Mouse (Mus musculus): ENCODE measurements around the gene Sv2b. TPM values are rescaled to one million over a fixed set of nuclear protein-coding genes. Genes with fewer than 3 reads are reported as not detected.

Gene Sv2b
- polyA plus RNA-seq, 1 experiment from 2014 or later: not detected

DNA sequence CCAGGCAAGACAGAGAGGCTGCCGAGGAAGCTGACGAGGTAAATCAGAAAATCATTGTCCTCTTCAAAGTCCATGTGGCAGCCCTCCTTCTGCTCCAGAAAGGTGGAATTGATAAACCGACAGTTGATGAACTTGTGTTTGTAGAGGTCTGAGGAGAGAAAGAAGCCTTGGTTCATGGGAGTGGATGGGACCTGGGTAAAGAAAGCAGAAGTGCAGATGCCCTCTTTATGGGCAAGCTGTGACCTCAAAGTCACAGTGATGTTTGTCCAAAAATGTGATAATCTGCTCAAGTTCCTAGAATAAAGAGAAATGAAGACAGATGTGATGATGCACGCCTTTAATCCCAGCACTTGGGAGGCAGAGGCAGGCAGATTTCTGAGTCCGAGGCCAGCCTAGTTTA lies 185.0 kb downstream of the Sv2b start:
- H3K27ac ChIP-seq: no peak overlapping the region
- no peaks in the 10 kb centered on the region for H3K36me3 ChIP-seq (ENCODE audit: inconsistent target)
- 69% methylated on average over 5 of the region's 5 CpGs for WGBS (ENCODE audit: missing documents)
- no peak overlapping the region for H3K4me3 ChIP-seq (ENCODE audit: inconsistent target)
- H3K79me2 ChIP-seq (ENCODE audit: inconsistent target): no peaks in the 10 kb centered on the region

DNA sequence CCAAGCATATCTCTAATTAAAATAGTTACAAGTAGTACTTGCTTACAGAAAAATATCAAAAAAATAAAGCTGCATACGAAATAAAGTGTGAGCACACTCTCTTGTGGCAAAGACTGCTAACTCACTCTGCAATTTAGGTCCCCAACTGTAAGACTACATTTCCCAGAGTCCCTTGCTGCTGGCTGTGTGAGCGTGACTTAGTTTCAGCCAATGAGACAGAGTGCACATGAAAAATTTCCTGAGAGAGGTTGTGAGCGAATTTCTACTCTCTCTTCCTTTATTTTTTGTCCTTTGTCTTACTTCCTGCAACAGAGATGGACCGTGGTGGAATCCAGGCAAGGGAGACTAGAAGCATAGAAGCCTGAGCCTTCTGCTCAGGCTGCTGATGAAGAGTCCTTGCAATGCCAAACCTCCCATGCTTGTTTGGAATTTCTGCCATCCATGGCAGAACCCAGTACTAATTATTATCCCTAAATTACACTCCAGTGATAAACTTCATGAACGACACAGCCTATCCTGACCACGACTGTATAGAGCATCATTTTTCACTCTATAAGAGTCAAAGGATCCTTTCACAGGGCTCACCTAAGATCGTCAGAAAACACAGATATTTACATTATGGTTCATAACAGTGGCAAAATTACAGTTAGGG lies 190.9 kb downstream of the Sv2b start:
- 28% methylated on average over 7 of the region's 7 CpGs for WGBS (ENCODE audit: missing documents)
- Histone ChIP-seq H3K4me3 (ENCODE audit: inconsistent target) (no peak overlapping the region), H3K36me3 (ENCODE audit: inconsistent target) (no peaks in the 10 kb centered on the region), H3K27ac (no peak overlapping the region), H3K79me2 (ENCODE audit: inconsistent target) (no peaks in the 10 kb centered on the region)

DNA sequence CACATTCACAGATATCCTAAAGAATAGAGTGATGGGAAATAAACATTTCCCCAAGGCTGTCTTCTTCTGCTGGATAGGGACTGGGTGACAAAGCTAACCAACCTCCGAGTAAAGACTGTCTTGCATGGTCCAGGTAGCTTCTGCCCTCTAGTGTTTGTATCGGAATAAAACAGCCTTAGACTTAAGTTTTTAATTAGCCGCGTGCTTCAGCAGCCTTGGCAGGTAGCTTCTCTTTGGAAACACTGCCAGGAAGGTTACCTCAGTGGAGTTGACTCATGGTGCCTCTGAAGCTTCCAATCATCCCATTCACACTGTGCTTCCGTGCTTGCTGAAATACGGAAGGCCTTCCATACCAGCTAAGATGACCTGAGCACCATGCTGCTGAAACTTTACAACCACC lies 198.4 kb downstream of the Sv2b start:
- WGBS (ENCODE audit: missing documents): 10% methylated on average over 6 of the region's 6 CpGs
- Histone ChIP-seq H3K36me3 (ENCODE audit: inconsistent target) (no peaks in the 10 kb centered on the region), H3K27ac (no peak overlapping the region)

DNA sequence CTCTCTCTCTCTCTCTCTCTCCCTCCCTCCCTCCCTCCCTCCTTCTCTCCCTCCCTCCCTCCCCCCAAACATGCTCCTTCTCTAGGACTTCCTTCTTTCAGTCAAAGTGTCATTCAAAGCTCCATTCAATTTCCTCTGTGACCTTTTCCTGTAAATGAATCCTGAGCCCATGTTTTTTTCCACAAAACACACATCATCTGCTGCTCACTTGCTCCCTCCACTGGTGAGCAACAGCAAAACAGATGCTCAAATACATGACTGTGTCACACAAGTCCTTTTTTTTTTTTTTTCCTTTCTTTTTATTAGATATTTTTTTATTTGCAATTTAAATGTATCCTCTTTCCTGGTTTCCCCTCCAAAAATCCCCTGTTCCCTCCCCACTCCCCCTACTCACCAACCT lies 201.6 kb downstream of the Sv2b start:
- H3K4me3 ChIP-seq (ENCODE audit: inconsistent target): no peak overlapping the region
- no peaks in the 10 kb centered on the region for H3K79me2 ChIP-seq (ENCODE audit: inconsistent target)
- no peaks in the 10 kb centered on the region for H3K36me3 ChIP-seq (ENCODE audit: inconsistent target)
- no peak overlapping the region for H3K27ac ChIP-seq

More for the DNA sequence above, 198.4 kb downstream of the Sv2b start:
- Histone ChIP-seq H3K4me3 (ENCODE audit: inconsistent target) (no peak overlapping the region), H3K79me2 (ENCODE audit: inconsistent target) (no peaks in the 10 kb centered on the region)

DNA sequence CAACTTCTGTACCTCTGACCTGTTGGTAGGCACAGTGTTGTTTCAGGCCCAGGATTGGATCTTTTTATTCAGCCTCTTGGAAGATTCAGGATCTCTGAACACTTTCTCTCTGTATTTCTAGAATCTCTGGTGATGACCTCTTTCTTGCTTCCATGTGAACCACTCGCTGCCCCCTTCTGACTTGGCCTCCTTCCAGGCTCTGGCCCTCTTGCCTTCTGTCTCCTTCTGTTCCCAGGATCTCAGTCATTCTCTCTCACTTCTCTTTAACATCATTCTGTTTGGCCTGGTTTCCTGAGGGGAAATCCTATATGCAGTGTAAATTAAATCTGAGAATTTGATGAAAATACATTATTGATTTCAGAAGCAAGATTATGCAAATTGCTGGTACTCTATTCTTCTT lies 205.2 kb downstream of the Sv2b start:
- H3K27ac ChIP-seq: no peak overlapping the region
- no peaks in the 10 kb centered on the region for H3K36me3 ChIP-seq (ENCODE audit: inconsistent target)
- no peaks in the 10 kb centered on the region for H3K79me2 ChIP-seq (ENCODE audit: inconsistent target)
- 57% methylated on average over 1 of the region's 1 CpGs for WGBS (ENCODE audit: missing documents)
- H3K4me3 ChIP-seq (ENCODE audit: inconsistent target): no peak overlapping the region

DNA sequence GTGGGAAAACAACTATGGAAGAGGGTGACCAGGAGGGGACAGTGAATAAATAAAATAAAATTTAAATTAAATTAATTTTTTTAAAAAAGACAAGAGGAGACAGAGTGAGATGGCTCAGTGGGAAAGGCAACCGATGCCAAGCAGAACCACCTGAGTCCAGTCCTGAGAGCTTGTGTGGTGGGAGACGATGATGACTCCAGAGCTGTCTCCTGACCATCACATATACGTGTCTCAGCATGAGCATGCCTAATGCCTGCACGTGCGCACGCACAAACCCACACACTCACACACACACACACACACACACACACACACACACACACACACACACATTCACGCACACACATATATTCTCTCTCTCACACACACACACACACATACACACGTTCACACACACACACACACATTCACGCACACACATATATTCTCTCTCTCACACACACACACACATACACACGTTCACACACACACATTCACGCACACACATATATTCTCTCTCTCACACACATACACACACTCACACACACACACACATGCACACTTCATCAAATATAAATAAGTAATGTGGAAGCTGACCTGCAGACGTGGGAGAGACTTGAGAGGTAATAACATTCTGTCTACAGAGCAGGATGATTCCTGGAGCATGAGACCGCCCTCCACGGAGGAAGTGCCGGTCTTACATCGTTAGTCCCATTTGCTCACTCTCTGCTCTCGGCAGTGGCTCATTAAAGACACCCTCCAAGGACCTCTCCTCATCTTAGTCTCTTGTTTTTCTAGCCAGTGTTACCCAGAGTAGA lies 206.3 kb downstream of the Sv2b start:
- H3K27ac ChIP-seq: no peak overlapping the region

DNA sequence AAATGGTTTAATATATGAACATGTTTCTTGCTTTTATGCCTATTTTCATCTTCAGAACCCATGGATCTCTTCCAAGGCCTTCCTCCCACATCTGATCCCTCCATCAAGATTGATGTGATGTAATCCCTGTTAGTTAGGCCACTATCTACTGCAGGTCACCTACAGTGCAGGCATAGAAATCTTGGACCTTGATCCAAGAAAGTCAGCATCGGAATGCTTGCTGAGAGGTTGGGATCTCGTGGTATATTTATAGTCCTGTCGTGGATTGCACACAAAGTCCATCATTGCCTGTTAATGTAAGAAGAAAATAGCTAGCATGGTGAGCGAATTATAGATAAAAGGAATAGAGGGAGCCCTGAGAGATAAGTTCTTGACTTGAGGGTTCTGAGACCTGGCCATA lies 223.6 kb downstream of the Sv2b start:
- WGBS (ENCODE audit: missing documents): 100% methylated on average over 3 of the region's 4 CpGs

More for the DNA sequence above, 206.3 kb downstream of the Sv2b start:
- no peaks in the 10 kb centered on the region for H3K36me3 ChIP-seq (ENCODE audit: inconsistent target)
- H3K79me2 ChIP-seq (ENCODE audit: inconsistent target): no peaks in the 10 kb centered on the region
- H3K4me3 ChIP-seq (ENCODE audit: inconsistent target): no peak overlapping the region
- WGBS (ENCODE audit: missing documents): 97% methylated on average over 16 of the region's 17 CpGs

DNA sequence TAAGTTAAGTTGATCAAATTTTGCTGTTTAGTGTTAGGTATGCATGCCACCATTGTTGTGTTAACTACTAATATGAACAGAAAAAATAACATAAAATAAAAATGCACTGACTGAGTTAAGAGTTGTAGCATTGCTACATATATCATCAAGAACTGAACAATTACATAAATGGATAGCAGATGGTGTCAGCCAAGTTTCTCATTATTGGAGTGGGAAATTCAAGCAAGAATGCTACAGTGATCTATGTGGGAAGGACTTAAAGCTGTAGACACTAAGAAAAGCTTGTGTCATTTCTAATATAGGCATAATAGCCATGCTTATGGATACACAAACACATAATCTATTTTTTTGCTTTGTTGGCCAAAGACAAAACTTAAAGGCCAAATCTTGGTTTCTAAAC lies 228.9 kb downstream of the Sv2b start:
- Histone ChIP-seq H3K36me3 (ENCODE audit: inconsistent target) (no peaks in the 10 kb centered on the region), H3K79me2 (ENCODE audit: inconsistent target) (no peaks in the 10 kb centered on the region), H3K27ac (no peak overlapping the region), H3K4me3 (ENCODE audit: inconsistent target) (no peak overlapping the region)

More for the DNA sequence above, 223.6 kb downstream of the Sv2b start:
- Histone ChIP-seq H3K79me2 (ENCODE audit: inconsistent target) (no peaks in the 10 kb centered on the region), H3K4me3 (ENCODE audit: inconsistent target) (no peak overlapping the region), H3K27ac (no peak overlapping the region), H3K36me3 (ENCODE audit: inconsistent target) (no peaks in the 10 kb centered on the region)

DNA sequence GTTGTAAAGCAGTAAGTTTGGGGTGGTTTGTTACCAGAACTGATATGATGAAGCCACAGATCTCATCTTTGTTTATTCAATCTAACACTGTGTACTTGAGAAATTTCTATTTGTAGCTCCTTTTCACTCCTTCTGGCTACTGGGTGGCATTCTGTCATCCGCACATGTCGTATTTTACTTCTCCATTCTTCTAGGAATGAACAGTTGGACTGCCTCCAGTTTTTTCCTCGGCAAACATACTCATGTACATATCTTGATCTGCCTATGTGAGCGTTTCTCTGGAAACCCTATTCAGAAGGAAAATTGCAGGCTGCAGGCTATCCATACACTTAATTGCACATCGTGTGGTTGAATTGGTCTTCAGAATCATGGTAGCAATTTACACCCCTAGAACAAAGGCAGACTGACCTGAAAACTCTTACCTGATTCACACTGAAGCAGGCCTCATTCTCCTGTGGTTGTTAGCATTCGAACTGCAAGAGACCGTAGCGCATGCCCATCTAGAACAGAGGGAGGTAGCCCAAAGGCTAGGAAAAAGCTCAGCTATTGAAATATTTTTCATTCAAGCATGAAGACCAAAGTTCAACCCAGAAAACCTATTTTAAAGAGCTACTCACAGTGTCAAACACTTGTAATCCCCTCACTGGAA lies 231.4 kb downstream of the Sv2b start:
- Histone ChIP-seq H3K27ac (no peak overlapping the region), H3K36me3 (ENCODE audit: inconsistent target) (no peaks in the 10 kb centered on the region), H3K4me3 (ENCODE audit: inconsistent target) (no peak overlapping the region), H3K79me2 (ENCODE audit: inconsistent target) (no peaks in the 10 kb centered on the region)
- WGBS (ENCODE audit: missing documents): 91% methylated on average over 8 of the region's 8 CpGs

Other genes starting within 250 kb of the Sv2b start
- 42.8 to 66.3 TPM (median 47.1 TPM) in 3 replicates for gene Akap13, start 146.3 kb upstream of the Sv2b start, polyA plus RNA-seq (2018)